Mouse (Mus musculus) embryo, embryonic 11.5 days (tissue): ENCODE results near the gene Cyct.

ENCODE experiments used
- DNase-seq: peaks from one replicate; pipeline ENCODE4 v3.0.0-alpha.2; 2012; ENCODE audit warnings: low read depth, low spot score

The Cyct gene

GRCm38 (mm10) chr2:76338215-76339156, 21.8 kb downstream of the Cyct start, which contains the start of gene Pde11a:
Pde11a (minus strand) TSS chr2:76338774.
- peak; percentile 17 for DNase-seq

DNA sequence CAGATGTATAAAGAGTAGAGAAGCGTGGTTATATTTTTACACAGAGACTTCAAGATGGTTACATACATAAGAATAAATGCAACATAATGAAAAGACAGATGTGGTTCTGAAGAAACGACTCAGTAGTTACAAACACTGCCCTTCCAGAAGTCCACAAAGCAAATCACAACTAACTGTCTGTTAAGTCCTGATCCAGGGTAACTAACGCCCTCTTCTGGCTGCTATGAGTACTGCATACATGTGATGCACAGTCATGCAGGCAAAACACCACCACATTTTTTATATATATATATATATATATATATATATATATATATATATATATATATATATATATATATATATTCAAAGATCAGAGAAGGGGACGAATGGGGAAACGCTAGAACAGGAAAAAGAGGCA, 25.7 kb downstream of the Cyct start:
- DNase-seq, result no peak

DNA sequence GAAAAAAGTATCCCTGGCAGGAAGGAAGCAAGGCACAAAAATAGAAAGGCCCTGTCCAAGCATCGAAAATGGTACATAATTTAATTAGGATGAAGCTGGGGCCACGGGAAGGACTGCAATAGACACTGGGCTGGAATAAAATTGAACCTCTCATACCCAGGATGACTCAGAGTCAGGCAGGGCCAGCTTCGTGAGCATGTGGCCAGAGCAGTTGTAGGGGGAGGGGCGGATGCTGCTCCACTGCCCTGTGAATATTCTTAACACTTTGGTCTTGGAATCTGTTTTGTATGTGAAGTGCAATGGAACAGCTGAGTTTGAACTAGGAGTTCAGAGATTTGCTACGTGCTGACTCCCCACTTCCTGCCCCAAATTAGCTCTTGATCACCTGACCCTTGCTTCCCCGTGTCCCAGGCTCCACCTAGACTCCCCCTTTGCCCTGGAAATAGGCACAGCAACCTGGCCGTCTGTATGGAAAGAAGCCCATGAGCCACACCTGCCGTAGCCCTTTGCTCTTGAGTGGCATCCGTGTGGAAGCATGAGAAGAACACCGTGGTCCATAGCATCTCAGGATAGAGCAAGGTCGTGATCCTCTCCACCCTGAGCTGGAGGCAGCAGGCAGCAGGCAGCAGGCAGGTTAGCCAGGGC, 28.0 kb downstream of the Cyct start:
- no peak for DNase-seq

DNA sequence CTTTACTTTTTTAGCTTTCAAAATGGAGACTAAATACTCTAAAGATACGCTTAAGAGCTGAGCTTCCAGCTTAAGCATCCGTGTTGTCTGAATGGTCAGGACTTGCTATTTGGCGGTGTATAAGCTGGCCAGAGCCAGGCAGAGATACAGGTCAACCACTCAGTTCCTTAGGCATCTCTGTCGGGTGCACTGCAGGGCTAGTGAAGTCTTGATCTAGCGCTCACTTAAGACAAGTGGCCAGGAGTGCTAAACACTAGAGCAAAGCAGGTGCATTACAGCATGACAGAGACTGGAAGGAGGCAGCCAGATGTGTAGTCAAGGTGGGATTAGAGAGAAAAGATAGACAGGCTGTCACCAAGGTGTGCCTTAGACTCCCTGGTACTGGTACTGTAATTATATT, 30.2 kb downstream of the Cyct start:
- no peak for DNase-seq

- no peak for DNase-seq
These were observed 34.1 kb downstream of the Cyct start for GRCm38 (mm10) chr2:76326161-76326560.

DNA sequence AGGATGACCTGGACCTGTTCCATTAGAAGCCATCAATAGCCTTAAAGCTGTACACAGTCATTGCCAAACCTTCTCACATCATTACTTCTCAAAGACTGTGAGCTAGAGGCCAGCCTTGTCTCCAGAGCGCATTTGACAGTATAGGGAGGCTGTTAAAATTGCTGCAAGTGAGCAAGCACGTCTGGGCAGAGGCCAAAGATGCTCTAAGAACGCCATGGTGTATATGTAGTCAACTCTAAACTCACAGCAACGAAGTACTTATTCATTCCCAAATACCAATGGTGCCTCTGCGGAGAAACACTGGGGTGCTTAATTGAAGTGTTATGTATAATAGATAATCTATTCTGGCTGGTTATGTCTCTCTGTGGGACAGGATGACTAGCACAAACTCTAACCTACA, 35.8 kb downstream of the Cyct start:
- DNase-seq, result no peak

DNA sequence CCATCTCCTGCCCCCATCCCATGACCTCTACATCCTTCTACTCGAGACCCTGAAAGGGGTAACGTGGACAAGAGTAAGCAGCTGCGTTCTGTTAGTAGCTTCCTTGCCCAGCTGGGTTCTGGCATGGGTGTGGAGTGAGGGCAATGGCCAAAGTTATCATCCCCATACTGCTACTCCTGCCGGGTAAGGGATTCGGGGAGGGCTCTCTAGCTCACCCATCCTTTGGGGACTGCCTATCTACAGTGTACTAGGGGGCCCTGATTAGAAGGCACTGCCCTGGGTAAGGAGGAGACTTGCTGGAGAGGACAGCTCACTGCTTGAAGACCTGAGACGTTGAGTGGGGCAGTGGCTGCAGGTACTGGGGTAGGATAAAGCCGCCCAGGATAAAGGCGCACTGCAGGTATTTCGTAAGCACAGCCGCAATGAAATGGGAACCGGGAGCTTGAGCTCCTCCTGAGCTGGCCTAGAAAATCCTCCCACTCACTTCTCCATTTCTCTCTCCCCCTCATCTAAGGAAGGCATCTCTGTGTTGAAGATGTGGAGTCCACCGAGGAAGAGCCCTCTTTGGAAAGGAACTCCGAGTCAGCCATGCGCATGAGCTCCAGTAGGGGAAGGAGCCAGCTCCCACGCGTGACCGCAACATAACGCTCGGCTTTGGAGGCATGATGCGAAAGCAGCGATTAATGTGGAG, 36.9 kb downstream of the Cyct start:
- no peak for DNase-seq

DNA sequence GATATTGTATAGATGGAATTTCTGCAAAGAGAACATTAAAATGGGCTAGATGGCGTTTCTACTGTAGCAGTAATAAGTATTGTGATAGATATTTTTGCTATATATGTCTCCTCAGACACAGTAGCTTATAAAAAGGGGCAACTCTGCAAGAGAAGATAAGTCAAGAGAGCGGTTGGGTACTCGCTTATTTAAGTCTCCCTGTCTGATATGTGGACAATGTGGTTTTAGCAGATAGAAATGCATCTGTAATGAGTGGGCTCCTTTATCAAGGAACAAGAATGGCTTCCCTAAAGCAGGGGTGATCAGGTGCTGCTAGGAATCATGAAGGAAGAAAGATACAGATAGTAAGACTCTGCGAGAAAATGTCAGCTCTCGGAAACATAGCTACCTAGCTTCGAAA, 39.9 kb downstream of the Cyct start:
- no peak for DNase-seq

GRCm38 (mm10) chr2:76319231-76319630, 41.0 kb downstream of the Cyct start:
- no peak for DNase-seq
